Mouse (Mus musculus) neural tube, embryonic 12.5 days (tissue): ENCODE data around the gene Lrrc27. TPM values are rescaled to one million over a fixed set of nuclear protein-coding genes. Genes with fewer than 3 reads are reported as not detected.

ENCODE experiments used
- ATAC-seq: fragments of 200-750 bp; cut with Nextera tagmentation; 2 replicates; pipeline ENCODE4 v1.8.0; 2017; ENCODE audit warnings: low read depth, mild to moderate bottlenecking, moderate TSS enrichment, moderate library complexity; ENCODE audit not compliant: low FRiP score
- H3K27ac ChIP-seq: fragments of 300-500 bp; sonication (generic); 2 replicates; pipeline ENCODE4 v1.5.1; 2016
- H3K27me3 ChIP-seq: fragments of 300-500 bp; sonication (generic); replicated peaks from 2 replicates; pipeline ENCODE4 v1.6.1; 2016; ENCODE audit warnings: mild to moderate bottlenecking
- H3K36me3 ChIP-seq: fragments of 300-500 bp; sonication (generic); 2 replicates; pipeline ENCODE4 v1.6.1; 2016; ENCODE audit warnings: mild to moderate bottlenecking
- H3K4me1 ChIP-seq: fragments of 300-500 bp; sonication (generic); 2 replicates; pipeline ENCODE4 v1.6.1; 2016
- H3K4me2 ChIP-seq: fragments of 300-500 bp; sonication (generic); replicated peaks from 2 replicates; pipeline ENCODE4 v1.6.1; 2016; ENCODE audit warnings: mild to moderate bottlenecking
- H3K4me3 ChIP-seq: fragments of 300-500 bp; sonication (generic); 2 replicates; pipeline ENCODE4 v1.5.1; 2016
- H3K9ac ChIP-seq: fragments of 300-500 bp; sonication (generic); 2 replicates; pipeline ENCODE4 v1.6.1; 2016; ENCODE audit warnings: mild to moderate bottlenecking
- H3K9me3 ChIP-seq: fragments of 300-500 bp; sonication (generic); 2 replicates; pipeline ENCODE4 v1.6.1; 2016; ENCODE audit warnings: mild to moderate bottlenecking
- WGBS: fragments of 180-500 bp; shearing (Covaris S2); methylation state at CpG from one replicate; pipeline ENCODE4 v1.1.7; 2016; 5-methylcytosine and 5-hydroxymethylcytosine counted together
- polyA plus RNA-seq: library from polyadenylated mRNA; unstranded; fragments of >200 nt; fragmentation: Nextera tagmentation; extraction: Ambion mirVana; gene quantifications from 2 replicates; pipeline ENCODE4 v1.2.1, GENCODE M21; 2016

Lrrc27 gene
- polyA plus RNA-seq, 1 experiment from 2014 or later = 5.3 TPM

- Histone ChIP-seq H3K4me1 (peaks cover 35% of the 10 kb centered on the region), H3K27ac (no peak overlapping the region), H3K4me2 (peak overlapping the region; percentile 95), H3K36me3 (no peaks in the 10 kb centered on the region), H3K27me3 (peaks cover 41% of the 10 kb centered on the region), H3K9ac (peak overlapping the region; percentile 85), H3K4me3 (peak overlapping the region; percentile 58), H3K9me3 (no peaks in the 10 kb centered on the region)
- 1% methylated on average over 45 of the region's 45 CpGs for WGBS
- ATAC-seq = peak; percentile 11; the same call in 1 of the 2 replicates
Observed at GRCm38 (mm10) chr7:139248615-139249405, 36.0 kb downstream of the Lrrc27 start.

GRCm38 (mm10) chr7:139249406-139250210, 36.8 kb downstream of the Lrrc27 start:
- H3K9ac ChIP-seq = 0 out of 2 replicates have a peak overlapping the region, but pooled peaks have one; percentile 85
- ATAC-seq = no peak

GRCm38 (mm10) chr7:139251881-139252301, 39.1 kb downstream of the Lrrc27 start:
- H3K9ac ChIP-seq = no peak overlapping the region
- WGBS = 73% methylated on average over 5 of the region's 5 CpGs
- H3K4me1 ChIP-seq = peaks cover 33% of the 10 kb centered on the region
- no peak overlapping the region for H3K4me2 ChIP-seq
- no peak for ATAC-seq
- peaks cover 23% of the 10 kb centered on the region for H3K27me3 ChIP-seq
- H3K4me3 ChIP-seq = no peak overlapping the region
- peaks cover 13% of the 10 kb centered on the region; the same call in 1 of the 2 replicates for H3K36me3 ChIP-seq
- no peaks in the 10 kb centered on the region for H3K9me3 ChIP-seq
- no peak overlapping the region for H3K27ac ChIP-seq

More at GRCm38 (mm10) chr7:139249406-139250210, 36.8 kb downstream of the Lrrc27 start:
- Histone ChIP-seq H3K36me3 (no peaks in the 10 kb centered on the region), H3K4me2 (peak overlapping the region; percentile 95), H3K4me1 (peaks cover 35% of the 10 kb centered on the region), H3K4me3 (peak overlapping the region; percentile 58; the same call in 1 of the 2 replicates), H3K9me3 (no peaks in the 10 kb centered on the region), H3K27ac (no peak overlapping the region), H3K27me3 (peaks cover 41% of the 10 kb centered on the region)
- WGBS = 40% methylated on average over 7 of the region's 7 CpGs

GRCm38 (mm10) chr7:139252566-139252965, 39.8 kb downstream of the Lrrc27 start:
- Histone ChIP-seq H3K27ac (no peak overlapping the region), H3K4me1 (peaks cover 26% of the 10 kb centered on the region), H3K27me3 (peaks cover 16% of the 10 kb centered on the region), H3K9ac (no peak overlapping the region), H3K4me3 (no peak overlapping the region), H3K4me2 (no peak overlapping the region), H3K36me3 (peaks cover 13% of the 10 kb centered on the region; the same call in 1 of the 2 replicates), H3K9me3 (no peaks in the 10 kb centered on the region)
- no peak for ATAC-seq
- WGBS = 94% methylated on average over 7 of the region's 7 CpGs

GRCm38 (mm10) chr7:139252986-139253385, 40.2 kb downstream of the Lrrc27 start:
- Histone ChIP-seq H3K4me1 (peaks cover 22% of the 10 kb centered on the region), H3K4me2 (no peak overlapping the region), H3K27me3 (peaks cover 14% of the 10 kb centered on the region), H3K36me3 (peaks cover 13% of the 10 kb centered on the region; the same call in 1 of the 2 replicates), H3K9me3 (no peaks in the 10 kb centered on the region), H3K27ac (no peak overlapping the region), H3K4me3 (no peak overlapping the region), H3K9ac (no peak overlapping the region)
- WGBS = 76% methylated on average over 9 of the region's 9 CpGs
- no peak for ATAC-seq

DNA sequence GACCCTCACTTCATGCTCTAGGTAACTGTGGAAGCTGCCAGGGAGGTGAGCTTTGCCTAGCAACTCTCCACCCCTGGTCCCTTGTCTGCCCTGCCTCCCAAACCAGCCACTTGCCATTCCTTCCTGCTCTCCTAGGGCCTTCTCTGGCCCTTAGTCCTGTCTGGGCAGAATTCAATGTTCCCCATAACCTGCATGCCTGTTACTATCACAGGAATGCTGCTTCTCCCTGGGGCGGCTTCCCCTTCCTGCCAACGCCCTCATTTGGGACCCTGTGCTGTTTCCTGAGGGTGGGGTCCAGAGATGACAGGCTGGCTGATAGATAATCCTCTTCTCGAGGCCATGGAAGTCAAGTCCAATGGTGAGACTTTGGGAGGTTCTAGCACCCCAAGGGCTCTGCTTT, 40.7 kb downstream of the Lrrc27 start:
- Histone ChIP-seq H3K9ac (no peak overlapping the region), H3K27me3 (peaks cover 14% of the 10 kb centered on the region), H3K36me3 (peaks cover 13% of the 10 kb centered on the region; the same call in 1 of the 2 replicates), H3K4me2 (no peak overlapping the region), H3K27ac (no peak overlapping the region), H3K4me1 (peaks cover 22% of the 10 kb centered on the region), H3K9me3 (no peaks in the 10 kb centered on the region), H3K4me3 (no peak overlapping the region)
- WGBS = 74% methylated on average over 3 of the region's 3 CpGs
- no peak for ATAC-seq

GRCm38 (mm10) chr7:139254626-139255025, 41.8 kb downstream of the Lrrc27 start:
- no peak for ATAC-seq
- Histone ChIP-seq H3K4me3 (no peak overlapping the region), H3K9ac (no peak overlapping the region), H3K9me3 (no peaks in the 10 kb centered on the region), H3K4me2 (no peak overlapping the region), H3K27me3 (peaks cover 10% of the 10 kb centered on the region), H3K36me3 (peaks cover 13% of the 10 kb centered on the region; the same call in 1 of the 2 replicates), H3K4me1 (peaks cover 12% of the 10 kb centered on the region), H3K27ac (no peak overlapping the region)
- whole genome bisulfite sequencing = 85% methylated on average over 5 of the region's 5 CpGs

DNA sequence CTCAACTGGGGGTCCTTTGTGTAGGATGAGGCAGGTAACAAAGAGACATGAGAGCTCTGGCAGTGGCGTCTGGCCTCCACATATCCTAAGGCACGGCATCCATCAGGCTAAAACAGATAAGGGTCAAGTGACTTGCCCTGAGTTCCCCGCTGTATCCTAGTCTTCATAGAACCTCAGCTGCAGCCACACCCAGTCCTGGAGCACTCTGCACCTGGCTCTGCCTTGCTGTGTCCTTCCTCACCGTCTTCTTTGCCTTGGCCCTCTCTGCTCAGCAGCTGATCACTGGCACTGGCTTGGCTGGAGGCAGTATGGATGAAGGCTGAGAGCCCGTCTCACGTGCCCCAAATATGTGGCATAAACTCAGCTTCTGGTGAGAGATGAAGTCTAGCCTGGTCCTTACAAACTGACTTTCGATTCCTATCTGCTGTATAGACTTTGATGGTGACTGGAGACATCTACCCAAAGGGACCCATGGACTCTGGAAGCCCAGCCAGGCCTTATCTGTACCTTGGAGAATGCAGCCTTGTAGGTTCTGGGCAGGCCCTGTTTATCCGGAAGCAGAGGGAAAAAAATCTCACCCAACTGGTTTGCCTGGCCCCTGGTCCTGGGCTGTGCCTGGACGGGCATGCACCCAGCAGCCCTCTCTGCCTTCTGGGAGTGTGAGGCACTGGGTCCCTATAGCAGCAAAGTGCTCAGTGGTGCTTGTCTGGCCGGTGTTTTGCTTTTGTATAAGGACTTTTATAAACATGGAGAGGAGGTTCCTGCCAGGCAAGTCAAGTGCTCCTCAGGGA, 45.2 kb downstream of the Lrrc27 start:
- Histone ChIP-seq H3K27ac (no peak overlapping the region), H3K9me3 (peaks cover 7% of the 10 kb centered on the region)
- 81% methylated on average over 10 of the region's 10 CpGs for WGBS

DNA sequence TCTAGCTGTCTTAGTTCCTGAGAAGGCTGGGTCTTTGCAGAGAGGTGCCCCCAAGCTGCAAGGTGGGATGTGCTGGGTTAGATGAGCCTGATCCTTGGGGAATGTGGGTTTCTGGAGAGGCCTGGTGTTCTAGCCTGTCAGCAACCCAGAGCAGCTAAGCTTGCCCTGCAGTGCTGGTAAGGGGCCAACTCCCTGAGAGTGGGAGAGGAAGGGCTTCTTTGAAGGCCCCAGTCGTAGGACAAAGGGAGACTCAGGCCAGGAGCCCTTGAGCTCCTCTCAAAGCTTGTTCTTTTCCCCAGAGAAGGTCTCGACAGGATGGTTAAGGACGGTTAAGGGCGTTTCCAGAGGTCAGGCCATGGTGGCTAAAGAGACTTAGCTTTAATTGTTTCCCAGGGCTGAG, 51.5 kb downstream of the Lrrc27 start:
- H3K4me2 ChIP-seq = no peak overlapping the region
- H3K4me3 ChIP-seq = no peak overlapping the region
- no peak for ATAC-seq
- peaks cover 7% of the 10 kb centered on the region for H3K9me3 ChIP-seq
- no peak overlapping the region for H3K27ac ChIP-seq
- 59% methylated on average over 4 of the region's 4 CpGs for WGBS
- H3K36me3 ChIP-seq = no peaks in the 10 kb centered on the region
- no peaks in the 10 kb centered on the region for H3K4me1 ChIP-seq
- H3K27me3 ChIP-seq = no peaks in the 10 kb centered on the region
- no peak overlapping the region for H3K9ac ChIP-seq

More for the DNA sequence above, 45.2 kb downstream of the Lrrc27 start:
- ATAC-seq = no peak
- Histone ChIP-seq H3K27me3 (no peaks in the 10 kb centered on the region), H3K9ac (no peak overlapping the region), H3K4me3 (no peak overlapping the region), H3K4me1 (no peaks in the 10 kb centered on the region), H3K36me3 (peaks cover 13% of the 10 kb centered on the region; the same call in 1 of the 2 replicates), H3K4me2 (no peak overlapping the region)

DNA sequence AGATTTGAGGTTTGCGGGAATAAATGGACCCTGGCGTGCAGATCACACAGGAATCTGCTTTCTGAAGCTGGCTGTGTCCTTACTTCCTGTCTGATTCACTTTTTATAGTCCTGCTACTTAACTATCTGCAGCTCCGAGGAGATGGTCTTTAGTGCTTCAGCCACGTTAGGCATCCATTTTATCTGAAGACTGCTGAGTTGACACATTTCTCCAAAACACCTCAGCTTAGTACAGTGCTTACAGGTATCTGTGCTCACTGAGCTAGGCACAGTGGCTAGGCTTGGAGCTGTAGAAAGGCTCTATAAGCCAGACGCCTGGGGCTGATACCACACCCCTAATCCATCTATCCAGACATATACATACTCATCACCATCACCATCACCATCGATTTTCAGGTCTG, 52.8 kb downstream of the Lrrc27 start:
- ATAC-seq = no peak
- WGBS = 72% methylated on average over 6 of the region's 6 CpGs
- Histone ChIP-seq H3K4me2 (no peak overlapping the region), H3K27ac (no peak overlapping the region), H3K9ac (no peak overlapping the region), H3K36me3 (no peaks in the 10 kb centered on the region), H3K4me1 (no peaks in the 10 kb centered on the region), H3K27me3 (no peaks in the 10 kb centered on the region), H3K9me3 (peaks cover 6% of the 10 kb centered on the region), H3K4me3 (no peak overlapping the region)

DNA sequence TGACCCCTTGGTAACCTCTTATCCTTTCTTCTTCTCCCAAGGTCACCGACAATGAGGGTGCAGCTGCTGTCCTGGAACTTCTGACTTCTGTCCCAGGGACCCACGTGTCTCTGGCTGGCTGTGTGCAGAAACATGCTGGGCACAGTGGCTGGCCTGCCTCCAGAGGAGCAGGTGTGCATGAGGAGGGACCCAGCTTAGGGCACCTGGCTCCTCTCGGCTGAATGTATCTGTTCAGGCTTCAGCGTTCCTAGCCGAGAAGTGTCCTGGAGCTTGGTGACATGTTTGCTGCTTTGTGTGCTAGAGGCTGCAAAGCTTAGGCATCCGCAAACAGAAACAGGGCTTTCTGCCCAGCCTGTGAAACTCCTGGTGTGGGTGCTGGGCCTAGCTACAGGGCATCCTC, 53.6 kb downstream of the Lrrc27 start:
- H3K9ac ChIP-seq = no peak overlapping the region
- H3K4me3 ChIP-seq = no peak overlapping the region
- H3K4me2 ChIP-seq = no peak overlapping the region
- H3K9me3 ChIP-seq = no peaks in the 10 kb centered on the region
- H3K27me3 ChIP-seq = no peaks in the 10 kb centered on the region
- H3K36me3 ChIP-seq = no peaks in the 10 kb centered on the region
- ATAC-seq = no peak
- H3K4me1 ChIP-seq = no peaks in the 10 kb centered on the region
- no peak overlapping the region for H3K27ac ChIP-seq
- WGBS = 84% methylated on average over 6 of the region's 6 CpGs
